Mouse (Mus musculus) midbrain, embryonic 16.5 days (tissue): Measurements from ENCODE around the gene Dspp. TPM values are rescaled to one million over a fixed set of nuclear protein-coding genes. Genes with fewer than 3 reads are reported as not detected.

Experiments
- ATAC-seq: fragments of 200-750 bp; cut with Nextera tagmentation; 2 replicates; pipeline ENCODE4 v1.8.0; 2017; ENCODE audit warnings: moderate TSS enrichment
- H3K27ac ChIP-seq: fragments of 300-500 bp; sonication (generic); 2 replicates; pipeline ENCODE4 v1.5.1; 2014; ENCODE audit warnings: mild to moderate bottlenecking, low read length, mixed read lengths
- H3K27me3 ChIP-seq: fragments of 300-500 bp; sonication (generic); 2 replicates; pipeline ENCODE4 v1.6.1; 2014; ENCODE audit warnings: low read depth, low read length, mixed read lengths; ENCODE audit not compliant: control insufficient read depth, insufficient read depth
- H3K36me3 ChIP-seq: fragments of 300-500 bp; sonication (generic); 2 replicates; pipeline ENCODE4 v1.6.1; 2014; ENCODE audit warnings: mild to moderate bottlenecking, low read length, moderate library complexity, mixed read lengths; ENCODE audit not compliant: control insufficient read depth, insufficient read depth
- H3K4me1 ChIP-seq: fragments of 300-500 bp; sonication (generic); 2 replicates; pipeline ENCODE4 v1.6.1; 2014; ENCODE audit warnings: mild to moderate bottlenecking, low read length, mixed read lengths; ENCODE audit not compliant: control insufficient read depth, insufficient read depth
- H3K4me2 ChIP-seq: fragments of 300-500 bp; sonication (generic); 2 replicates; pipeline ENCODE4 v1.6.1; 2014; ENCODE audit warnings: mild to moderate bottlenecking, low read length, mixed read lengths
- H3K4me3 ChIP-seq: fragments of 300-500 bp; sonication (generic); 2 replicates; pipeline ENCODE4 v1.5.1; 2014; ENCODE audit warnings: low read depth, mild to moderate bottlenecking, low read length, moderate library complexity, mixed read lengths
- H3K9ac ChIP-seq: fragments of 300-500 bp; sonication (generic); 2 replicates; pipeline ENCODE4 v1.6.1; 2014; ENCODE audit warnings: low read depth, low read length, mixed read lengths
- H3K9me3 ChIP-seq: fragments of 300-500 bp; sonication (generic); replicated peaks from 2 replicates; pipeline ENCODE4 v1.6.1; 2014; ENCODE audit warnings: mild to moderate bottlenecking, low read length, mixed read lengths; ENCODE audit not compliant: control insufficient read depth, poor library complexity, severe bottlenecking
- WGBS: fragments of 180-500 bp; shearing (Covaris S2); extraction: QIAGEN DNeasy Blood & Tissue Kit; methylation state at CpG from one replicate; pipeline ENCODE4 v1.1.7; 2014; 5-methylcytosine and 5-hydroxymethylcytosine counted together
- polyA plus RNA-seq: library from polyadenylated mRNA; unstranded; fragments of >200 nt; fragmentation: Nextera tagmentation; extraction: Ambion mirVana; gene quantifications from 2 replicates; pipeline ENCODE4 v1.2.1, GENCODE M21; 2015

The Dspp gene
- polyA plus RNA-seq, 1 experiment from 2014 or later = not detected

GRCm38 (mm10) chr5:104163536-104163935 is 7.0 kb upstream of the Dspp start:
- H3K4me1 ChIP-seq = no peaks in the 10 kb centered on the region
- ATAC-seq = no peak
- WGBS = 80% methylated on average over 4 of the region's 4 CpGs
- no peaks in the 10 kb centered on the region for H3K27me3 ChIP-seq
- H3K27ac ChIP-seq = no peak overlapping the region
- H3K9me3 ChIP-seq = no peaks in the 10 kb centered on the region
- H3K9ac ChIP-seq = no peak overlapping the region
- H3K4me3 ChIP-seq = no peak overlapping the region
- no peaks in the 10 kb centered on the region for H3K36me3 ChIP-seq
- no peak overlapping the region for H3K4me2 ChIP-seq

GRCm38 (mm10) chr5:104173094-104173493 is 2.6 kb downstream of the Dspp start:
- WGBS = 77% methylated on average over 6 of the region's 6 CpGs

GRCm38 (mm10) chr5:104183743-104184142 is 13.2 kb downstream of the Dspp start:
- H3K4me3 ChIP-seq = no peak overlapping the region
- WGBS = 93% methylated on average over 1 of the region's 1 CpGs
- no peak for ATAC-seq

More at GRCm38 (mm10) chr5:104173094-104173493, 2.6 kb downstream of the Dspp start:
- no peak for ATAC-seq
- H3K27ac ChIP-seq = no peak overlapping the region
- no peaks in the 10 kb centered on the region for H3K4me1 ChIP-seq
- no peak overlapping the region for H3K4me2 ChIP-seq
- H3K36me3 ChIP-seq = no peaks in the 10 kb centered on the region
- H3K27me3 ChIP-seq = no peaks in the 10 kb centered on the region
- H3K9ac ChIP-seq = no peak overlapping the region
- no peaks in the 10 kb centered on the region for H3K9me3 ChIP-seq
- H3K4me3 ChIP-seq = no peak overlapping the region

GRCm38 (mm10) chr5:104187281-104187680 is 16.8 kb downstream of the Dspp start:
- ATAC-seq = no peak
- H3K27ac ChIP-seq = no peak overlapping the region
- no peak overlapping the region for H3K4me2 ChIP-seq
- H3K4me1 ChIP-seq = no peaks in the 10 kb centered on the region
- WGBS = 76% methylated on average over 3 of the region's 3 CpGs
- no peaks in the 10 kb centered on the region; the same call in 1 of the 2 replicates for H3K9me3 ChIP-seq
- no peak overlapping the region for H3K9ac ChIP-seq
- no peaks in the 10 kb centered on the region for H3K36me3 ChIP-seq
- no peak overlapping the region for H3K4me3 ChIP-seq
- no peaks in the 10 kb centered on the region for H3K27me3 ChIP-seq

More at GRCm38 (mm10) chr5:104183743-104184142, 13.2 kb downstream of the Dspp start:
- Histone ChIP-seq H3K27me3 (no peaks in the 10 kb centered on the region), H3K27ac (no peak overlapping the region), H3K4me1 (no peaks in the 10 kb centered on the region), H3K9me3 (no peaks in the 10 kb centered on the region), H3K9ac (no peak overlapping the region), H3K36me3 (no peaks in the 10 kb centered on the region), H3K4me2 (no peak overlapping the region)

- Histone ChIP-seq H3K4me2 (no peak overlapping the region), H3K4me3 (no peak overlapping the region), H3K9ac (no peak overlapping the region), H3K27ac (no peak overlapping the region), H3K27me3 (no peaks in the 10 kb centered on the region), H3K9me3 (no peaks in the 10 kb centered on the region; the same call in 1 of the 2 replicates), H3K36me3 (no peaks in the 10 kb centered on the region), H3K4me1 (no peaks in the 10 kb centered on the region)
- no peak for ATAC-seq
- 91% methylated on average over 1 of the region's 1 CpGs for WGBS
These were observed 24.6 kb downstream of the Dspp start for GRCm38 (mm10) chr5:104195086-104195485.

- 93% methylated on average over 12 of the region's 12 CpGs for WGBS
- no peak overlapping the region for H3K9ac ChIP-seq
- H3K9me3 ChIP-seq = no peaks in the 10 kb centered on the region
- no peak overlapping the region for H3K27ac ChIP-seq
- no peaks in the 10 kb centered on the region for H3K27me3 ChIP-seq
- no peaks in the 10 kb centered on the region for H3K4me1 ChIP-seq
- no peak overlapping the region for H3K4me3 ChIP-seq
- no peaks in the 10 kb centered on the region for H3K36me3 ChIP-seq
- H3K4me2 ChIP-seq = no peak overlapping the region
- no peak for ATAC-seq
These were observed 30.8 kb downstream of the Dspp start for GRCm38 (mm10) chr5:104201153-104201950.

GRCm38 (mm10) chr5:104202351-104202750 is 31.8 kb downstream of the Dspp start, which contains the start of gene Dmp1:
Dmp1 (plus strand) TSS chr5:104202613.
- Histone ChIP-seq H3K27ac (no peak within 1 kb of the TSS), H3K4me3 (no peak within 1 kb of the TSS), H3K27me3 (no peaks in the 10 kb centered on the region), H3K9me3 (no peaks in the 10 kb centered on the region), H3K4me1 (no peaks in the 10 kb centered on the region), H3K36me3 (no peaks in the 10 kb centered on the region), H3K9ac (no peak within 1 kb of the TSS), H3K4me2 (no peak within 1 kb of the TSS)
- 77% methylated on average over 5 of the region's 5 CpGs for WGBS
- no peak for ATAC-seq

GRCm38 (mm10) chr5:104212531-104212930 is 42.0 kb downstream of the Dspp start:
- H3K27ac ChIP-seq = no peak overlapping the region
- ATAC-seq = no peak
- WGBS = 81% methylated on average over 11 of the region's 11 CpGs

GRCm38 (mm10) chr5:104218926-104219325 is 48.4 kb downstream of the Dspp start:
- Histone ChIP-seq H3K27ac (no peak overlapping the region), H3K4me2 (no peak overlapping the region), H3K9me3 (no peaks in the 10 kb centered on the region), H3K4me1 (no peaks in the 10 kb centered on the region), H3K36me3 (no peaks in the 10 kb centered on the region), H3K27me3 (no peaks in the 10 kb centered on the region), H3K9ac (no peak overlapping the region), H3K4me3 (no peak overlapping the region)
- peak; percentile 66 for ATAC-seq
- 33% methylated on average over 5 of the region's 5 CpGs for WGBS

More at GRCm38 (mm10) chr5:104212531-104212930, 42.0 kb downstream of the Dspp start:
- H3K27me3 ChIP-seq = no peaks in the 10 kb centered on the region
- no peaks in the 10 kb centered on the region for H3K9me3 ChIP-seq
- H3K36me3 ChIP-seq = no peaks in the 10 kb centered on the region
- H3K4me1 ChIP-seq = no peaks in the 10 kb centered on the region
- H3K4me3 ChIP-seq = no peak overlapping the region
- H3K4me2 ChIP-seq = no peak overlapping the region
- no peak overlapping the region for H3K9ac ChIP-seq
